Mouse (Mus musculus) stomach, postnatal 0 days (tissue): ENCODE results near the gene Sipa1l1.

ENCODE experiments used
- CTCF ChIP-seq: IDR thresholded peaks from 2 replicates; pipeline ENCODE4 v1.5.1; 2016; ENCODE audit warnings: antibody characterized with exemption, low read depth, mild to moderate bottlenecking, moderate library complexity
- EP300 ChIP-seq: optimal IDR thresholded peaks from 2 replicates; pipeline ENCODE3; 2016; ENCODE audit warnings: antibody characterized with exemption

DNA sequence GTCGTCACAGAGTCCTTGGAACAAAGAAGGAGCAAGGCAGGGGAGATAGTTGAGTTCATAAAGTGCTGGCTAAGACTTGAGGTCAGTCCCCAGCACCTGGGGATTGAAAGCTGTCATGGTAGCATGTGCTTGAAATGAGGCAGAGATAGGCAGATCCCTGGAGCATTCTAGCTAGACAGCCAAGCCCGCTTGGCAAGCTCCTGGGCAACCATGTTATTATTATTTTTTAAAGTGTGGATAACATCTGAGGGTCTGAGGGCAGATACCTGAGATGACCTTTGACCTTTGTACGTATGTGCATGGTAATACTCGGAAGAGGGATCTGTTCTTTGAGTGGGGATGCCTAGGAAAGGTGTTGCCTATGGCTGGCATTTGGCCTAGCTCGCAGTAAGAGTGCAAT is 188.3 kb downstream of the Sipa1l1 start:
- TF ChIP-seq CTCF, result no peak
- TF ChIP-seq EP300, result no peak
